Comparison of ENCODE assay signal across 15 mouse cellular contexts in the genomic region with DNA sequence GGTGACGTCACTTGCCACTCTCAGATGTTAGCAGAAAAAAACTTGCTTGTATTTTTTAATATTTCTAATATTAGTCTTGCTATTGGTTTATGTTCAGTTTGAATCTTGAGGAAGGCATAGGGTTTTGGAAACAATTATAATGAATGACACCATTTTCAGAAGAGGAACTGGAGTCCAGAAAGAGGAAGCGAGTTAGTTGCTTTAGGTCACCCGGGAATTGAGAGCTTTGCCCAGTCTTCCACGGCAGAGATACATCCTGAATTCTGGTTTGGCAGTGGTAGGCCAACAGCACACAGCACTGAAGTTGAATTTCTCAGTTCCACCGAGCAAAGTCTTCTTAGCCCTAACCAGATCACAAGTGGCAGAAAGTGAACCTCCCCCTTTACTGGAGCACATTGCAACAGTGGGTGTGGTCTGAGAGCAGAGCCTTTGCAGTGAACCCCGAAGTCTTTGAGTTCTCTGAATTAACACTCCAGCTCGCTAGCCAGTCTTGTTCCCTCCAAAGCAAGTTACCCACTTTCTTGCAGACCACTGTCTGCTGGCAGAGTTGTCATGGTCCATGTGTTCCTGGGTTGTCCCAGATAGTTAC.
A peak's percentile ranks its signal among the peaks of the same experiment; 100 is the strongest.
DNase-seq lines count a peak whose midpoint lies in the region; ATAC-seq and TF ChIP-seq lines count a peak whose summit lies in the region.
"Had no signal": no experiment of that assay in that cellular context is flagged by ENCODE, and none has a peak within 500 bp of the region (broad histone marks: within the 10 kb centered on the region; RNA-seq: fewer than 3 reads in every experiment).

No protein-coding gene starts in this region.

- 48% methylated on average over 7 of the region's 7 CpGs for WGBS in kidney, adult 2 months
- 81% methylated on average over 7 of the region's 7 CpGs for WGBS in forebrain, embryonic 12.5 days
- WGBS in intestine, postnatal 0 days = 71% methylated on average over 7 of the region's 7 CpGs

- H3K27me3 ChIP-seq in kidney, adult 2 months (replicated peaks; ENCODE audit: control insufficient read depth, insufficient read depth, low read length) = no peaks in the 10 kb centered on the region
- no peaks in the 10 kb centered on the region for H3K27me3 ChIP-seq in forebrain, embryonic 12.5 days
- no peaks in the 10 kb centered on the region for H3K27me3 ChIP-seq in intestine, postnatal 0 days (replicated peaks; ENCODE audit: control insufficient read depth, insufficient read depth, low read length)
- H3K27me3 ChIP-seq: limb, embryonic 12.5 days; neural tube, embryonic 13.5 days had no signal

- no peak overlapping the region for H3K4me2 ChIP-seq in forebrain, embryonic 12.5 days
- H3K4me2 ChIP-seq in intestine, postnatal 0 days (replicated peaks; ENCODE audit: low read depth) = no peak overlapping the region
- H3K4me2 ChIP-seq: limb, embryonic 12.5 days; neural tube, embryonic 13.5 days had no signal

- no peak for TF ChIP-seq CTCF in kidney, adult 2 months (conservative IDR thresholded peaks at IDR 0.05; ENCODE audit: insufficient read depth, insufficient read length, low read depth, low read length)
- no peak for TF ChIP-seq CTCF in intestine, postnatal 0 days (IDR thresholded peaks at IDR 0.05; ENCODE audit: low read depth)

- DNase-seq in kidney, adult 2 months = peak; percentile 12
- no peak for DNase-seq in kidney, postnatal 14 days
- peak; percentile 29 to 48 for DNase-seq in spleen, postnatal 36 days (ENCODE audit: low spot score in 2 of 2)
- no peak for DNase-seq in spleen, adult 18-20 months
- no peak for DNase-seq in adrenal gland, adult 2 months
- DNase-seq: cerebellum, adult 18-20 months; right cerebral cortex, postnatal 25 days had no signal

- no peak overlapping the region for H3K27ac ChIP-seq in kidney, adult 2 months (ENCODE audit: insufficient read depth, low read depth, low read length)
- H3K27ac ChIP-seq in forebrain, embryonic 12.5 days = no peak overlapping the region
- H3K27ac ChIP-seq in intestine, postnatal 0 days (ENCODE audit: low read depth, low read length) = no peak overlapping the region
- H3K27ac ChIP-seq: forebrain, embryonic 10.5 days; heart, adult 2 months; left cerebral cortex, adult 2 months; limb, embryonic 12.5 days; neural tube, embryonic 13.5 days had no signal

- H3K9ac ChIP-seq in forebrain, embryonic 12.5 days = no peak overlapping the region
- H3K9ac ChIP-seq in intestine, postnatal 0 days (ENCODE audit: low read depth, low read length) = no peak overlapping the region
- H3K9ac ChIP-seq: limb, embryonic 12.5 days; neural tube, embryonic 13.5 days had no signal

- peak; percentile 73 to 80 for ATAC-seq in hematopoietic stem cell, adult 5-6 weeks (replicated peaks in 1 of 2; ENCODE audit: insufficient read depth in 1 of 2, low FRiP score in 2 of 2, low TSS enrichment in 1 of 2, low read depth in 1 of 2, poor library complexity in 2 of 2, severe bottlenecking in 2 of 2)
- ATAC-seq in forebrain, embryonic 12.5 days (ENCODE audit: low FRiP score) = no peak
- no peak for ATAC-seq in intestine, postnatal 0 days

- no peaks in the 10 kb centered on the region for H3K9me3 ChIP-seq in forebrain, embryonic 12.5 days
- no peaks in the 10 kb centered on the region for H3K9me3 ChIP-seq in intestine, postnatal 0 days (ENCODE audit: control insufficient read depth)
- H3K9me3 ChIP-seq: forebrain, embryonic 10.5 days; limb, embryonic 12.5 days; neural tube, embryonic 13.5 days had no signal

- H3K4me3 ChIP-seq in kidney, adult 2 months (ENCODE audit: insufficient read depth, low read depth, low read length) = no peak overlapping the region
- no peak overlapping the region for H3K4me3 ChIP-seq in forebrain, embryonic 12.5 days (replicated peaks)
- no peak overlapping the region for H3K4me3 ChIP-seq in intestine, postnatal 0 days (ENCODE audit: low read depth, low read length)
- H3K4me3 ChIP-seq: forebrain, embryonic 10.5 days; heart, adult 2 months; left cerebral cortex, adult 2 months; limb, embryonic 12.5 days; neural tube, embryonic 13.5 days had no signal

- TF ChIP-seq POLR2A in kidney, adult 2 months (IDR thresholded peaks at IDR 0.05; ENCODE audit: low read depth, low read length) = no peak

- no peaks in the 10 kb centered on the region; the same call in 1 of the 2 replicates for H3K4me1 ChIP-seq in kidney, adult 2 months (ENCODE audit: control insufficient read depth, insufficient read depth, low read length)
- no peaks in the 10 kb centered on the region for H3K4me1 ChIP-seq in forebrain, embryonic 12.5 days
- H3K4me1 ChIP-seq in intestine, postnatal 0 days (replicated peaks; ENCODE audit: control insufficient read depth, insufficient read depth, low read length) = no peaks in the 10 kb centered on the region
- H3K4me1 ChIP-seq: forebrain, embryonic 10.5 days; neural tube, embryonic 13.5 days had no signal

- peaks cover 10% of the 10 kb centered on the region for H3K36me3 ChIP-seq in kidney, adult 2 months (ENCODE audit: control insufficient read depth, insufficient read depth, low read length)
- no peaks in the 10 kb centered on the region for H3K36me3 ChIP-seq in forebrain, embryonic 12.5 days (replicated peaks)
- H3K36me3 ChIP-seq in intestine, postnatal 0 days (ENCODE audit: control insufficient read depth, insufficient read depth) = no peaks in the 10 kb centered on the region
- H3K36me3 ChIP-seq: forebrain, embryonic 10.5 days; limb, embryonic 12.5 days; neural tube, embryonic 13.5 days had no signal

Comparison
In these comparisons a context has a peak if more than half of its experiments do, and no peak if none do; other contexts are left out.
1. DNase-seq: peak in kidney, adult 2 months (single experiment) and spleen, postnatal 36 days (2 of 2); none in kidney, postnatal 14 days (single experiment), spleen, adult 18-20 months (0 of 2) and adrenal gland, adult 2 months (single experiment).
2. ATAC-seq: peak in hematopoietic stem cell, adult 5-6 weeks (2 of 2); none in forebrain, embryonic 12.5 days (single experiment) and intestine, postnatal 0 days (single experiment).